Mouse (Mus musculus): Measurements from ENCODE around the gene Slc38a6.
A peak's percentile ranks its signal among the peaks of the same experiment; 100 is the strongest.

The Slc38a6 gene

DNA sequence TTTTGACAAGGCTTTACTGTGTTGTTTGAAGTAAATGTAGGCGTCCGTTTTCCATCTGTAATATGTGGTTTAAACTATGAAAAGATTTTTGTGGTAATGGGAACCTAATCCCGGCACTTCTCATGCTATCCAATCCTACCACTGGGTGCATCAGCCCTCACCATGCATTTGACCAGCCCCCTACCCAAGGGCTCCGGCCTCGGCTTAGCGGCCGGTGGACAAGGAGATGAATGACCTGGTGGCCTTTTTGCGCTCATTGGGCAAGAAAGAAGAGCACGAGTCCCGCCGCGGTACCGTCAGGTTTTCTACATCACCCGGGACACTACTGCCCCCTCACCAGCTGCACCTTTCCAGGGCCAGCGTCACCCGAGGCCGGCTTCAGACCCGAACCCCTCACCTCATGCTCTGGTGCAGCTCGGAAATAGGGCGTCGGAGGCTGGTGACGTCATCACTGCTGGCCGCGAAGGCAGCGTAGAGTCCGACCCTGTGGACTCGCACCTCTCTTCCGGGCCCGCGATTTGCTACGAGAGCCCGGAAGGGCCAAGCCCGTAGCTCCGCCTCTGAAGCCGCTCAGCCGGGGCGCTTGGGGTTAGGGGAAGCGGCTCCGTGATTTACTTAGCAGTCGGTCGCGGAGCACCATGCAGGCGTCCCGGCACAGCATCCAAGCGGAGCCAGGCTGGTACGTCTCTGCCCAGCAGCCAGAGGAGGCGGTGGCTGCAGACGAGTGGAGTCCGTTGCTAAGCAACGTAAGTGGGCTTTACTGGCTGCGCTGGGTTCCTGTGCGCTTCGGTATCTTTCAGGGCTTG is at the start of gene Slc38a6, which contains the start of gene Trmt5:
Gene Slc38a6, plus strand, starts transcription at position 493 of the 806 bp plus-strand sequence.
Gene Trmt5, minus strand, starts transcription at position 424 of the 806 bp plus-strand sequence.
- DNase-seq = peak; percentile 81 to 87

DNA sequence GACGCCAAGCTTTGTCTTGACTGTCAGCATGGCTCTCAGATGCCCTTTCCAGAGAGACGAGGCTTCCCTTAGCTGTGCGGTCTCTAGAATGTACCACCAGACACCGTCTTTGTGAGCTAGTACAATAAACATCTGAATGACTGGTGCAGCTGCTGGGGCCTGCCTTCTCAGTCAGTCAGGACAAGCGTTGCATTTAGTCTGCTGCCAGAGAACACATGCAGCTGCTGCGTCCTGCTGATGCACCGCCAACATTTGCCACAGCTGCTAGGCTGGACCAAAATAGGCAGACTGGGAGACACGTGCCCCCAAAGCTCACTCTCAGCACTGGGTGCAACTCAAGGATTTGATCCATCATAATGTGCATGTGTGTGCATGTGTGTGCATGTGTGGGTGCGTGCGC is 44.6 kb upstream of the Slc38a6 start:
- no peak for DNase-seq

DNA sequence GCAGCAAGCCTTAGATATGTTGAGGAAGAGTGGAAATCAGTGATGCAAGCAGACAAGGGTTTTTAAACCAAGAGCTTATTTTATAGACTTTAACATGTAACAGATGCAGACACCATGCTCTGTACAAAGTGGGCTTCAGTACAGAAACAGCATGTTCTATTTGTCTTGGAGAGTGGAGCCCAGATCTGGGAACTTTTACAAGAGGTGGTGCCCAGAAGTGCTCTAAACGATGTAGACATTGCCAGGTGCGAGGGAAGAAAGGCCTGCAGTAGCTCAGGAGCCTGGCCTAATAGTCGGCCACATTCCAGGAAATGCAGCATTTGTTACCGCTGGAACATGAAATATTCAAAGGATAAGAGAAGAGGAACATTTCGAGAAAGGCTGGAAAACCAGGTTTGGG is 40.9 kb upstream of the Slc38a6 start:
- no peak for DNase-seq

DNA sequence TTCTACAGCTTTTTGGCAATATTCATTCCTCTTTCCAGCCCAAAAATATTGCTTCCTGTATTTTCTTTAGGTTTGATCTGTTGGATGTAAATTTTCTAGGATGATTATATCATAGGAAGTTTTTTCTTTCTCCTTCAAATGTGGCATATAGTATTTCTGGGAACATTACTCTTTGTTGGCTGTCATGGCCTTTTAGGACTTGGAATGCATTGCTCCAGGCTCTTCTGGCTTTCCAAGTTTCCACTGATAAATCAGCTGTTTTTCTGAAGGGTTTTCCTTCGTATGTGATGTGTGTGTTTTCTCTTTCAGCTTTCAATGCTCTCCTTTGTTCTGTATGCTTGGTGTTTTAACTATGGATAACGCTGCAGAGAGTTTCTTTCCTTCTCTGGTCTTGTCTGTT is 31.6 kb upstream of the Slc38a6 start:
- no peak for DNase-seq

DNA sequence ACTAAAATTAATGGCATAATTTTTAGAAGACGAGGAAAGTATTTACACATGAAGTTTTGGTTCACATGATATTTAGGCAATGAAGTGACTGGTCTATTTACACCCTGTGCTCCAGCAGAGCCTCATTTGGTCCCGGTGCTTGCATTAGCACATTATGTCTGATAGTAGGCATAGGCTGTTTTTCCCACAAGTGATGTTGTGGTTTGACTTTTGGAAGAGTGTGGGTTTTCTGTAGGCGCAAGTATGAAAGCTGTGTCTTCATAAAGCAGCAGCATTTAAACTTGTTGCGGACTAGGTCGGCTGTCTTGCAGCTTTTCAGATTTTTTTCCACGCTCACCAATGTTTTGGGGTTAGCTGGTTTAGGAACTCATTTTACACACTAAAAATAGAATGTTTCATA is 27.3 kb upstream of the Slc38a6 start:
- no peak for DNase-seq

GRCm38 (mm10) chr12:73260339-73260738 is 26.2 kb upstream of the Slc38a6 start:
- no peak for DNase-seq

GRCm38 (mm10) chr12:73265381-73265978 is 21.1 kb upstream of the Slc38a6 start:
- no peak for DNase-seq

DNA sequence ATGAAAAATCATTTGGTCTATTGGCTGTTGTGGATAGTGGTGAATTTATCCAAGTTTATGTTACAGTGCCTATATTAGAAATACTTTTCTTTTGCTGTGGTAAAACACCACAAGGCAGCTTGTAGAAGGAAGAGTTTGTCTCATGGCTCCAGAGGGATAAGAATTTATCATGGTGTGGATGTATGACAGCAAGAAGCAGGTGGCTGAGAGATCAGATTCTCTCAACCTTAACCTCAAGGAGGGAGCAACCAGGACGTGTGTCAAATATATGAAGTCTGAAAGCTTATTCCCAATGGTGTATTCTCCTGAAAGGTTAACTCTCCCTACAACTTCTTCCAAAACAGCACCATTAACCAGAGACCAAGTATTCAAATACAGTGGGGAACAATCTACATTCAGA is 20.0 kb upstream of the Slc38a6 start:
- no peak for DNase-seq

- no peak for DNase-seq
Observed at GRCm38 (mm10) chr12:73268497-73268896, 18.1 kb upstream of the Slc38a6 start.

GRCm38 (mm10) chr12:73269531-73269930 is 17.0 kb upstream of the Slc38a6 start:
- DNase-seq = no peak

- DNase-seq = no peak
Observed at GRCm38 (mm10) chr12:73269933-73270332, 16.6 kb upstream of the Slc38a6 start.

DNA sequence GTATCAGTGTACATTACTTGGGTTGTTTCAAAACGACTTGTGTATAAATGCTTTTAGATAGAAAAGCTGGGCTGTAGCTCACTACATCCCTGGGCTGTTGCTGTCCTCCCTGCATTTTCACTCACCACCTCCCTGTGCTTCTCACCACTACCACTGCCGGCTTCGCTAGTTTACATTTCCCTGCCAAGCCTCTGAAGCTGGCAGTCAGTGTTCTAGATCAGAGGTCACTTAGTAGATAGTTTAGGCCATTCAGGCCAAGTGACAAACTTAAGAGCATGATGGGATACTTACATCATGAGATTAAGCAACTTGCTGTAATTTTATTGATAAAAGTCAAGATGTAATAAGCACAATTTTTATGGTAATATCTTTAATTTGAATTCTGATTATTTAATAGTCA is 11.7 kb upstream of the Slc38a6 start:
- DNase-seq = no peak

GRCm38 (mm10) chr12:73287609-73288008 is 1.0 kb downstream of the Slc38a6 start:
- DNase-seq = no peak

DNA sequence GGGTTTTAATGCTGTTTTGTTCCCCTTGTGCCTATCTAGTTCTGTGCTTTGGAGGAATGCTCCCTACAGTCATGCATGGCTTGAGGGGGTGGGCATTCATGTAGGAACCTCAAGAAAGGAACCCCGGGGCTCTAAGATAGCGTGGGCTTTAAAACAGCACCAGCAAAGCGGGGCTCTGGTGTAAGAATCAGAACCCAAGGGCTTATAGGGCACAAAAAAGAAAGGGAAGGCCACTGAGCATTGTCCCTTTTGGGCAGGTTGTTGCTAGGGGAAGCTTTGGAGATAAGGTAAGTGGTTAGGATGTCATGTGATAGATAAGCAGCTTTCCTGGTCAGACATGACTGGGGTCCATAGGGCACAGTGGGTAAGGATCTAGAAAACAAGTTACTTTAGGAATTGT is 2.0 kb downstream of the Slc38a6 start:
- no peak for DNase-seq

DNA sequence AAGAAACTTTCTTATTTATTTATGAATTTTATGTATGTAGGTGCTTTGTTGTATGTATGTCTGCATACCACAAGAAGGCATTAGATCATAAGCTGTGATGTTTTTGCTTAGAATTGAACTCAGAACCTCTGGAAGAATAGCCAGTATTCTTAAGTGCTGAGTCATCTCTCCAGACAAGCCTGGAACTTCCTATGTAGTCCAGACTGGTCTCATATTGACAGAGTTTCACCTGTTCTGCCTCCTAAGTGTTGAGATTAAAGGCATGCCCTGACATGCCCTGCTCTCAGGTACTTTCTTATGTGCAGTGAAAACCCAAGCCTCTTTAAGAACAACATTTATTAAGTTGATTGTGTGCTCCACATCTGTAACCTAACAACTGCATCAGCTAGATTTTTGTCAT is 8.3 kb downstream of the Slc38a6 start:
- DNase-seq = no peak

DNA sequence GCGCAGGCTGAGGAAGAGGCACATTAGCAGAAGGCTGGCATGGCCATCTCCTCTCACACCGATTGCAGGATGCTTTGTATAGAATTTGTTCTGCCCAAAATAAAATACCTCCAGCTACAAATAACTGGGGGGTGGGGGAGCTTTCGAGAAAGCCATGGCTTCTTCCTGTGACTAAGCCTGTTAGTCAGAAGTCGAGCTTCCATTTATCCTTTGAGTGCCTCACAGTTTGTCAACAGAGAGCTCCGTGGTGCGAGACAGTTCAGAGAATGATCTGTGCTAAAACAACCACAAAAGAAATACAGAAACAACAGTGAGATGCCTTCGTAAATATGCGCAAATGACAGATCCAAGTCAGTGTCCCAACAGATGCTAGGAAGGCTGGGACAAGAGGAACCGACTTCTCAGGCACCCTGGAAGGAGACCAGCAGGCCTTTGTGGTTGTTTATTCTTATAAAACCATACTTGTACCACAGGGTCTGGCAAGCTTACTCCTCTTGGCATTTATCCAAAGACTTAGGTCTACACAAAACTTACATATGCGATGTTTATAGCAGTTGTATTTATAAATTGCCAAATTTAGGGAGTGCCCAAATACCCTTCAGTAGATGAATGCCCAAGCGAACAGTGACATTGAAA is 9.0 kb downstream of the Slc38a6 start:
- DNase-seq = no peak

DNA sequence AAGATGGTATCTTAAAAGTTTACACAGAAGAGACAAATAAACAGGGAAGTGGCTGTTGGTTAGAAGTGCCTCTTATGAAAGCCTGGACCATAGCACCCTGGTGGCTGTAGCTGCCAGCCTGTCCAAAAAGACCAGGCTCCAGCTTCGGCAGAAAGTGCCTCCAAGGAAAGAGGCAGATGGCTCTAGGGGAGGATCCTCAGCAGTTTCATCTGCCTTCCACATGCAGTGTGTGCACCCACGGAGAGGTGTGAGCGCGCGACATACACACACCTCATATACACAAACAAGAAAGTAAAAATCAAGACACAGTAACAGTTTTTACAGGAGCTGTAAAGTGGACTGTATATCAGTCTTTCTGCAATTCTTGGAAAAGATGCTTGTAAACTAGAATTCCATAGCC is 12.0 kb downstream of the Slc38a6 start:
- no peak for DNase-seq

DNA sequence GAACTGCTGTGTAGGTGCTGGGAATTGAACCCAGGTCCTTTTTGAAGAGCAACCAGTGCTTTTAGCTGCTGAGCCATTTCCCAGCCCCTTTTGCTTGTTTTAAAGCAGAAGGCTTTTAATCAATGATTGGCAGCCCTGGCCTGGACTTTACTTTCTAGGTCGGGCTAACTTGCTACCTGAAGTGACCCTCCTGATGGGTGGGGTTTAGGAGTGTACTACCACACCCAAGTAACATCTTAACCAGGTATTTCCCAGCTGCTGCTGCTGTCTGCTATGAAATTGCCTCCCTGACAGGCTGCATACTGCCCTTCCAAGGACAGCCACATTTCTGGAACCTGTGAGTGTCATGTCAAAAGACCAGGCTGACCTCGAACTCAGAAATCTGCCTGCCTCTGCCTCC is 14.0 kb downstream of the Slc38a6 start:
- no peak for DNase-seq

GRCm38 (mm10) chr12:73304636-73305035 is 18.1 kb downstream of the Slc38a6 start:
- no peak for DNase-seq

DNA sequence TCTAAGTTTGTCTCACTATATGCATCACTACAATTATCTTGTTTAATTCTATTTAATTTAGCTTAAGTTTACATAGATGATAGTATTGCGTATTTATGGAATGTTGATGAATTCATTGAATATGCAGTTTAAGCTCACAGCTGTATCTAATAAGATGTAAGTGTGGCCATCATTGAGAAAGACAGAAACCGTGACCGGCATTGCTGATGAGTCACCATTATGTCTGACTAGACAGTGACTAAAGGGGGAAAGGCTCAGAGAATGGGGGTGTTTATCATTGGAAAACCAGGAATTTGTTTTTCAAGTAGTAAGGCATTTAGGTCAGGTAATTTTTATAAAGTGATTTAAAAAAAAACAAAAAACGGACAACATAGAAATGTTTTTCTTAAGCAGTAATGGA is 21.2 kb downstream of the Slc38a6 start:
- no peak for DNase-seq

DNA sequence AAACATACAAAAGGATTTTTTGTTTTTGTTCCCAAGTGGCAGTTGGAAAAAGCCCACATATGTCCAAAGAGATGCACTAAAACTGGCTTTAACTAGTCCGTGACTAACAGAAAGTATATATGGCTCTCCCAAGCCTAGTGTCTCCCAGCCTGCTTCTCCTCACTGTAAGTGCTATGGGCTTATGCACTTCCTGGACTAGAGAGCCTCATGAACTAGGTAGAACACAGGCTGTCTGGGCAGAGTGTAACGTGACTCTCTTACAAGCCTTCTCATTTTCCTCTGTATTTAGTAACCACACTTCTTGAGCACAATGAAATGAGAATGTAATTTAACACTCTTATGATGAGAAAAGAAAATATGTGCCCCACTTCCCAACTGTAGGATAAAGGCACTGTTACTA is 22.1 kb downstream of the Slc38a6 start:
- DNase-seq = no peak

DNA sequence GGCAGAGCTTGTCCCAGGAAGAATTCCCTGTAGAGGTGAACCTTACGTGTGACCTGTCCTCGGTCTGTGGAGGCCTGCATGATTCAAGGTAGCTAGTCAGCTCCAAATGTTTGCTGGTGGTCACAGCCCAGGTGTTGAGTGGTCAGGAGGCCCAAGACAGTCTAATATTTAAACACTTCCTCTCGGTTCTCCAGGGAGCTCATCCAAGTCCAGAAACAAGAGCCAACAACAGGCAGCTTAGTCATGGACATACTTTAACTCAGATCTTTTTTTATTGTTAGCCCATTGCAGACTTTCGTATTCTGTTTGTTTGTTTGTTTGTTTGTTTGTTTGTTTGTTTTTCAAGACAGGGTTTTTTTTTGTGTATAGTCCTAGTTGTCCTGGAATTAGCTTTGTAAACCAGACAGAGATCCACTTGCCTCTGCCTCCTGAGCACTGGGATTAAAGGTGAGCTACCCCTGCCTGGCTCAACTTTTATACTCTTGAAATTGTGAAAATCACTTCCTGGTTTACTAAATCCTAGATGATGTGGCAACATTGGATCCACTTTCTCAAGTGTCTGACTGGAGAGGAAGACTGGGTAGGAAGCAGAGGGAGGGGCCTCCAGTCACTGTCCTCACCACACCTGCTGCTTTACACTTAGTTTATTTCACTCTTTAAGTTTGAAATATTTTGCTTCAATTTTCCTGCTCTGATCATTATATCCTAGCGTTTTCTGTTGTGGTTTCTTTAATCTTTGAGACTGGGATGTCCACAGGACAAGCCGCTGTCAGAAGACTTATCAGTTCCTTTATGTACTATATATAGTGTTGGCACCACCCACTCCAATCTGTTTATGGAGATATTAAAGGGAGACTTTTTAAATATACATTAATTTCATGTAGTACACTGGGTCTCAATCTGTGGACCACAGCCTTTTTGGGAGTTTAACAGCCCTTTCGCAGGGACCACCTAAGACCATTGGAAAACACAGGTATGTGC is 31.4 kb downstream of the Slc38a6 start:
- DNase-seq = no peak

GRCm38 (mm10) chr12:73324180-73324586 is 37.6 kb downstream of the Slc38a6 start:
- no peak for DNase-seq
